Comparison of ENCODE assay signal across 25 mouse cellular contexts in the genomic region with DNA sequence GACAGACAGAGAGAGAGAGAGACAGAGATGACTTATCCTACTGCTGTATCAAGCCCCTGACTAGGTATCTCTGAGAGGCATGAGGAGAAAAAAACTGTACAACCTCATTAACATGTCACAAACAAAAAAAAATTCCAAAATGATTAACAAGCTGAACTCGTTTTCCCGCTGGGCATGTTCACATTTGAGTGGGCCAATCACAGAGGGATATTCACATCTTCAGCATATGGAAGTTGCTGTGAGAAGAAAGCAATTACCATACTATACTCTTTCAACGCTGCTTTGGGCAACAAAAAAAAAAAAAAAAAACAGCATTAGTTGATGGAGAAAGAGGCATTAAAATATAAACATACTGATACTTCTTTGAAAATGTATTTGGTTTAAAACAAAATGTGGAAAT.
"Had no signal": no experiment of that assay in that cellular context is flagged by ENCODE, and none has a peak within 500 bp of the region (broad histone marks: within the 10 kb centered on the region; RNA-seq: fewer than 3 reads in every experiment).

No protein-coding gene starts in this region.

- ATAC-seq: inflammation-experienced regulatory T-cells, adult 6 months; intestine, embryonic 15.5 days; intestine, postnatal 0 days had no signal

- H3K4me1 ChIP-seq: heart, embryonic 10.5 days; heart, embryonic 12.5 days; hindbrain, embryonic 10.5 days; hindbrain, embryonic 12.5 days; intestine, embryonic 15.5 days; limb, embryonic 10.5 days; limb, embryonic 12.5 days; liver, embryonic 13.5 days had no signal

- H3K4me3 ChIP-seq: heart, embryonic 10.5 days; heart, embryonic 12.5 days; hindbrain, embryonic 10.5 days; hindbrain, embryonic 12.5 days; intestine, embryonic 15.5 days; layer of hippocampus, adult 2 months; left cerebral cortex, adult 2 months; limb, embryonic 10.5 days; limb, embryonic 12.5 days; liver, embryonic 13.5 days had no signal

- H3K27me3 ChIP-seq: heart, embryonic 12.5 days; hindbrain, embryonic 12.5 days; intestine, embryonic 15.5 days; limb, embryonic 12.5 days; liver, embryonic 13.5 days had no signal

- H3K36me3 ChIP-seq: heart, embryonic 10.5 days; heart, embryonic 12.5 days; hindbrain, embryonic 10.5 days; hindbrain, embryonic 12.5 days; intestine, embryonic 15.5 days; limb, embryonic 10.5 days; limb, embryonic 12.5 days; liver, embryonic 13.5 days had no signal

- DNase-seq: gastrocnemius, postnatal 14 days; gastrocnemius, postnatal 36 days; heart, adult 11 months; heart, postnatal 10 days; heart, postnatal 4 days; kidney, adult 18-20 months; kidney, adult 8-10 months; kidney, postnatal 10 days; kidney, postnatal 25 days; kidney, postnatal 4 days; liver; liver, embryonic 13.5 days had no signal

- H3K27ac ChIP-seq: heart, embryonic 10.5 days; hindbrain, embryonic 10.5 days; hindbrain, embryonic 12.5 days; hindbrain, embryonic 14.5 days; intestine, embryonic 15.5 days; layer of hippocampus, adult 2 months; left cerebral cortex, adult 2 months; limb, embryonic 10.5 days; limb, embryonic 12.5 days; liver, embryonic 13.5 days had no signal

- H3K9ac ChIP-seq: heart, embryonic 12.5 days; hindbrain, embryonic 12.5 days; hindbrain, embryonic 14.5 days; intestine, embryonic 15.5 days; limb, embryonic 12.5 days; liver, embryonic 13.5 days had no signal

- H3K9me3 ChIP-seq: heart, embryonic 10.5 days; heart, embryonic 12.5 days; hindbrain, embryonic 10.5 days; hindbrain, embryonic 12.5 days; intestine, embryonic 15.5 days; limb, embryonic 10.5 days; limb, embryonic 12.5 days; liver, embryonic 13.5 days had no signal

- H3K4me2 ChIP-seq: heart, embryonic 12.5 days; hindbrain, embryonic 12.5 days; hindbrain, embryonic 14.5 days; intestine, embryonic 15.5 days; limb, embryonic 12.5 days; liver, embryonic 11.5 days; liver, embryonic 13.5 days had no signal
